Mouse (Mus musculus): ENCODE measurements around the gene 2310022A10Rik.
"Not testable (repeated sequence)": the region's sequence is repeated elsewhere in the genome, so short reads cannot be mapped to it uniquely, and the experiment has no call there.

The 2310022A10Rik gene

DNA sequence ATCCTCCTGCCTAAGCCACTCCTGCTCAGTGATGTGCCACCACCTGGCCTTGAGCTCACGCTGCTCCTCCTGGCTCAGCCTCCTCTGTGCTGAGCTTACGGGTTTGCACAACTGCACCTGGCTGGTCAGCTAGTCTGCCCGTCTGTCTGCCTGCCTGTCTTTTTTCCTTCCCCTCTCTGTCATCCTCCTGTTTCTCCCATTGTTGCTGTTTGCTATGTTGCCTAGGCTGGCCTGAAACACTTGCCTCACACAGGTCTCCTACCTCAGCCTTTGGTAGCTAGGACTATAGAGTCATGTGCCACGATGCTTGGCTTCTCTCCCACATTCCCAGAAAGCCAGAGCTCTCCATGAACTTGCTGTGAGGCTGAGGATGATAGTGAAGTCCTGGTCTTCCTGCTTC lies 59.9 kb downstream of the 2310022A10Rik start:
- no peak for DNase-seq (ENCODE audit: low read depth, low spot score)

DNA sequence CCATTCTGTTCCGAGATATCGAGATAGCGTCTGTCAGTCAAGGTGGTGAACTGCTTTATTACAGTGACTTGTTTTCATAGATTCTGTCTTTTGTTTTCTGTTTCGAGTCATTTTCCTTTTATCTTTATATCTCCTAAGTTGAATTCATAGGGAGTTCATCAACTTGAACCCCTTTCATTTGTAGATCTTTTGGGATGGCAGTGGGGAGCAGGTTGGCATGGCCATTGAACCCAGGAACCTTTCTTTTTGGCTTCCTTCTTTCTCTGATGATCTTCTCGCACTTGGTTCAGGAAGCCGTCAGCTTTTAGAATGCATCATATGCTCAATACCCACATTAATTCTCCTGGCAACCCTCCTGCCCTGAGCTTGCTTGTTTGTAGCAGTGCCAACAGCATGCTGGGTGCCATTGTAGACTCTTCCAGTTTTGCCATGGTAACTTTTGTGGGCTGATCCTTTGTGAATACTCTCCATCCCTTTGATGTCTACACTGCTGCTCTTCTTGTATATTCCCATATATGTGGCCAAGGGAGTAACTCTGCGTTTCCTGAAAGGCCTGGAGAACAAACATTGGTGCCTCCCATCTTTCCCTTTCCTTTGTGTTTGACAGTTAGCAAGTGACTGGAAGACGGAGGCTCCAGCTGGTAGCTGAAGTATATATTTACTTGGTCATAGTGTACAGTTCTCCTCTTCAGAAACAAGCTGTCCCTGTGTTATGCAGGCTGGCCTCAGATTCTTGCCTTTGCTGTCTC lies 60.9 kb downstream of the 2310022A10Rik start:
- no peak for DNase-seq (ENCODE audit: low read depth, low spot score)

GRCm38 (mm10) chr7:27621028-27621427 lies 68.0 kb downstream of the 2310022A10Rik start:
- DNase-seq (ENCODE audit: low read depth, low spot score), result no peak

- DNase-seq (ENCODE audit: low read depth, low spot score), result no peak
These were observed 69.2 kb downstream of the 2310022A10Rik start for GRCm38 (mm10) chr7:27622234-27622633.

DNA sequence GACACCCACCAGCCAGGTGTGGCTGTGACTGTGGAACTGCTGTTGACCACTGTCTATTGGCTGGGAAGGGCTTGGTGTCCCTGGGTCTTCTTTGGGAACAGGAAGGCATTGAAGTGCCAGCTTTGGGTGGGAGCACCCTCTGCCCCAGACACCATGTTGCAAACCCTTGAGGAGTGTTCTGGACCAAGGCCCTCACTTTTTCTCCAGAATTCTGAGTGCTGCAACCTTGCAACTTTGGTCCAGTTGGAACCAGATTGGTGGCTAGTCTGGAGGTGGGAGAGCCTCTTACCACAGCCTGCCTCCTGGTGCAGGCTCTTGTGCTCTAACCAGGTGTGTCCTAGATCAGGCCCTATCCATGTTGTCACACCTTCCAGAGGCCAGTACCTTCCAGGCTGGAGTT lies 71.9 kb downstream of the 2310022A10Rik start:
- no peak for DNase-seq (ENCODE audit: low read depth, low spot score)

DNA sequence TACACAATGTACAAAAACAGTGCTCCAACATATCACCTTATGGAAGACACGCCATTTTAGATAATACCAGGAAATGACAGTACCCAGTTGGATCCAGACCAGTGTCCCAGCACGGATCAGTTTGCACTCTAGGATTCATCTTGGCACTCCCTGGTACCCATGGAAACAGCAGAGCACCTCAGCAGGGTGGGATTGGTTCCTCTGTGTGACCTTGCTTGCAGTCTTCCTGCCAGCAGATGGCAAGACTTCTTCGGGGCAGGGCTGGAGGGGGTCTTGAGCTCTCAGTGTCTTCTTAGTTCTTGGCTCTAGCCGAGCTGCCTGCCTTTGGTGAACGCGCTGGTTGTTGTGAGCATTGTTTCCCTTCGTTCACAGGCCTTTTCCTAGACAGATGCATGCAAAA lies 74.7 kb downstream of the 2310022A10Rik start:
- no peak for DNase-seq (ENCODE audit: low read depth, low spot score)

DNA sequence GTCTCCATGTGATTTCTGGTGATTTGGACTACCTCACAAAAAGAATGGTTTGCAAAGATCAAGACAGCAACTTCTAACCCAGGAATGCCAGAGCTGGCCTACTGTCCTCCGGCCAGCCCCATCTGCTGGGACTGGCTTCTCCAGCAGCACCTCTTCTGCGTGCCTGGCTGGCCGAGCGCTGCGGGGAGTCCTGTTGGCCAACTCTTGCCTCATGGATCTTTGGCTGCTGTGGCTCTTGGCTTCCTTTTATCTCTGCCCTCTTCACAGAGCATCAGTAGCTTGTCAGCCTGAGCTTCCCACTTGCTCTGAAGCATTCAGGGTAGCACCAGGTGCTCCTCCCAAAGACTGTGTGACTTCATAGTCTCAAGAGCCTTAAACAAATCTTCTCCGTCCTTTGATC lies 75.2 kb downstream of the 2310022A10Rik start:
- DNase-seq (ENCODE audit: low read depth, low spot score), result no peak

GRCm38 (mm10) chr7:27628816-27629215 lies 75.8 kb downstream of the 2310022A10Rik start:
- not testable (repeated sequence) for DNase-seq (ENCODE audit: low read depth, low spot score)

GRCm38 (mm10) chr7:27631439-27631838 lies 78.4 kb downstream of the 2310022A10Rik start:
- no peak for DNase-seq (ENCODE audit: low read depth, low spot score)

Data from mesoderm, embryonic 11.5 days (tissue).